Mouse (Mus musculus): ENCODE measurements around the gene Tspan11.

The Tspan11 gene

DNA sequence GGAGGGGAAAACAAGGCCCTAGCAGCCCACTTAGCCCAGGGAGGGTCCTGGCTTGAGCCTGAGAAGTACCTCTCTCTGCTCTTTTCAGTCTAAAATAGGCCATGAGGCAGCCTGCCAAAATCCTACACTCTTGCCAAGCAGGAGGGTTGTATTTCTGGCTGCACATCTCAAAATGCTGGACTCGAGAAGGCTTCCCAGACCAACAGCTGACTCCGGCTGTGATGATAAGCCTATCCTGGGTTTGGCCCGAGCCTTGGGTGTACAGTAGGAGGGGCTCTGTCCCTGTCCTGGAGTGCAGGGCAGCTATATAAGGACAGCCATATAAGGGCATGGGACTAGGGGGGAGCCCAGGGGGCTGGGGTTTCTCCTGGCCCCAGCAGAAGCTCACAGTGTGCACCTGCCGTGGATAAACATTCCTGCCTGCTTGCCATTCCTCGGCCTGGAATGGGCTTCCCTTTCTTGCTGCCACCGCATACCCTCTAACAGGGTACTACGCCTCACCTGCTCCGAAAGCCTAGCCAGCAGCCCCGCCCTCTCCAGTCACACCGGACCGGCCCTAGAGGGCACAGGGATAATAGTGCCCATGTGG, 102.3 kb downstream of the Tspan11 start:
- DNase-seq (ENCODE audit: low read depth, low spot score), result peak; percentile 97

GRCm38 (mm10) chr6:127991509-127992176, 104.3 kb downstream of the Tspan11 start:
- no peak for DNase-seq (ENCODE audit: low read depth, low spot score)

GRCm38 (mm10) chr6:127992993-127993392, 105.6 kb downstream of the Tspan11 start:
- DNase-seq (ENCODE audit: low read depth, low spot score), result no peak

GRCm38 (mm10) chr6:127996928-127997327, 109.5 kb downstream of the Tspan11 start:
- no peak for DNase-seq (ENCODE audit: low read depth, low spot score)

- peak; percentile 90 for DNase-seq (ENCODE audit: low read depth, low spot score)
Observed at GRCm38 (mm10) chr6:127999118-127999517, 111.7 kb downstream of the Tspan11 start.

GRCm38 (mm10) chr6:128000777-128001176, 113.4 kb downstream of the Tspan11 start:
- no peak for DNase-seq (ENCODE audit: low read depth, low spot score)

GRCm38 (mm10) chr6:128001587-128001986, 114.2 kb downstream of the Tspan11 start:
- no peak for DNase-seq (ENCODE audit: low read depth, low spot score)

- no peak for DNase-seq (ENCODE audit: low read depth, low spot score)
Observed at GRCm38 (mm10) chr6:128002104-128002503, 114.7 kb downstream of the Tspan11 start.

- DNase-seq (ENCODE audit: low read depth, low spot score), result peak; percentile 85
Observed at GRCm38 (mm10) chr6:128002667-128003066, 115.3 kb downstream of the Tspan11 start.

- no peak for DNase-seq (ENCODE audit: low read depth, low spot score)
Observed at GRCm38 (mm10) chr6:128003542-128003941, 116.2 kb downstream of the Tspan11 start.

Measured in brain, adult 2 months (tissue).